Mouse (Mus musculus): ENCODE measurements around the gene Nog.

GRCm38 (mm10) chr11:89299784-89300775 is 2.1 kb downstream of the Nog start:
- TF ChIP-seq POLR2A (IDR thresholded peaks at IDR 0.05; ENCODE audit: insufficient read length, low read depth) (no peak), POLR2AphosphoS2 (IDR thresholded peaks at IDR 0.05; ENCODE audit: insufficient read length, low read depth) (no peak), CEBPB (IDR thresholded peaks at IDR 0.05; ENCODE audit: insufficient read depth, poor library complexity, severe bottlenecking) (no peak), USF1 (IDR thresholded peaks at IDR 0.05; ENCODE audit: low read depth) (no peak), TCF12 (IDR thresholded peaks at IDR 0.05; ENCODE audit: insufficient read depth, poor library complexity, severe bottlenecking) (no peak), MYOG (IDR thresholded peaks at IDR 0.05; ENCODE audit: control insufficient read depth in 1 of 3, insufficient read depth in 1 of 3, insufficient read length in 2 of 3, low read depth in 2 of 3) (no peak), E2F4 (IDR thresholded peaks at IDR 0.05; ENCODE audit: insufficient read depth) (no peak), TCF3 (IDR thresholded peaks at IDR 0.05; ENCODE audit: insufficient read length, low read depth) (no peak), MAX (IDR thresholded peaks at IDR 0.05; ENCODE audit: low read depth) (no peak)
